Mouse (Mus musculus): ENCODE measurements around the gene Cdc42bpb. TPM values are rescaled to one million over a fixed set of nuclear protein-coding genes. Genes with fewer than 3 reads are reported as not detected.

Cdc42bpb gene
- polyA plus RNA-seq, 1 experiment from 2014 or later = 29.3 TPM

DNA sequence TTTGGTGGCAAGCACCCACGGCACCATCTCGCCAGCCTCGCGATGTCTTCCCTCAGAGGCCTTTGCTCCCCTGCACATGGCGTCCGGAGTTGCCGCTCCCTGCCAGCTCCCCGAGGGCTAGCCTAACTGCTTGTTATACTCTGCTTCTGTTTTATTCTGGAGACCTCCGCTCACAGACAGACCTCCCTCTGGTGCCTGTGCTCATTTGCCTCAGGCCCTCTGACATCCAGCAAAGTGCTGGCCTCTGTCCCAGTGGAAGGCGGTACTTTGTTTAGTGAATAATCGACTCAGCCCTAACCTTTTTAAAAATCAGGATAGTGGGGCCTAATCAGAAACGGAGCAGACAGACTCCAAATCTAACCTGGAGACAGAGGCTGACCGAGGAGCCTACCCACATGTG lies 55.7 kb downstream of the Cdc42bpb start:
- no peak for ATAC-seq (ENCODE audit: insufficient read depth, low FRiP score)
- Histone ChIP-seq H3K9me3 (replicated peaks; ENCODE audit: control insufficient read depth, low read length) (no peaks in the 10 kb centered on the region), H3K36me3 (ENCODE audit: control insufficient read depth, insufficient read depth, low read length) (peaks cover 47% of the 10 kb centered on the region), H3K27me3 (ENCODE audit: control insufficient read depth, insufficient read depth, low read length) (no peaks in the 10 kb centered on the region), H3K4me3 (replicated peaks; ENCODE audit: low read length) (no peak overlapping the region), H3K4me1 (ENCODE audit: control insufficient read depth, insufficient read depth, low read length) (no peaks in the 10 kb centered on the region), H3K27ac (ENCODE audit: low read length) (no peak overlapping the region), H3K9ac (ENCODE audit: low read length) (no peak overlapping the region), H3K4me2 (ENCODE audit: low read depth, low read length) (no peak overlapping the region)
- 88% methylated on average over 13 of the region's 13 CpGs for WGBS

- no peaks in the 10 kb centered on the region for H3K27me3 ChIP-seq (ENCODE audit: control insufficient read depth, insufficient read depth, low read length)
- peaks cover 54% of the 10 kb centered on the region for H3K36me3 ChIP-seq (ENCODE audit: control insufficient read depth, insufficient read depth, low read length)
- no peak overlapping the region for H3K4me3 ChIP-seq (replicated peaks; ENCODE audit: low read length)
- WGBS = 74% methylated on average over 12 of the region's 12 CpGs
- H3K27ac ChIP-seq (ENCODE audit: low read length) = no peak overlapping the region
- no peak overlapping the region for H3K9ac ChIP-seq (ENCODE audit: low read length)
- H3K4me1 ChIP-seq (ENCODE audit: control insufficient read depth, insufficient read depth, low read length) = no peaks in the 10 kb centered on the region
- no peak overlapping the region for H3K4me2 ChIP-seq (ENCODE audit: low read depth, low read length)
- ATAC-seq (ENCODE audit: insufficient read depth, low FRiP score) = no peak
- H3K9me3 ChIP-seq (replicated peaks; ENCODE audit: control insufficient read depth, low read length) = no peaks in the 10 kb centered on the region
These were observed 57.0 kb downstream of the Cdc42bpb start for GRCm38 (mm10) chr12:111320549-111320948.

DNA sequence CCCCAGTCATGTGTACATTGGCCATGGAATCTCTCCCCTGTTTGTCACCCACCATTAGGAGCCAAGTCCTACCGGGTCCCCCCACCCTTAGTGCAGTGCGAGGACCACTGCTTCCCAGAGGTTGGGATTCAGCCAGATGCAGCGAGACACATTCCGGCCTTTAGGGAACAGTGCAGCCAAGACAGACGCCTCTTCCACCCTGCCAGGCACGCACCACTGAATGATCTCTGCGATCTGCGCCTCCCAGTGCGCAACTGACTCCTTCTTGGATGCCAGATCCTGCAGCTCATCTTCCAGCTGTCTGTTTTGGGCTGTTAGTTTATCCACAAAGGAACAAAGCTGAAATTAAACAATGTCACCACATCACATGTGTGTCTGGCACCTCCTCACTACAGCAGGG lies 59.8 kb downstream of the Cdc42bpb start:
- no peak for ATAC-seq (ENCODE audit: insufficient read depth, low FRiP score)
- WGBS = 93% methylated on average over 9 of the region's 9 CpGs
- Histone ChIP-seq H3K4me3 (replicated peaks; ENCODE audit: low read length) (no peak overlapping the region), H3K4me1 (ENCODE audit: control insufficient read depth, insufficient read depth, low read length) (no peaks in the 10 kb centered on the region), H3K9me3 (replicated peaks; ENCODE audit: control insufficient read depth, low read length) (no peaks in the 10 kb centered on the region), H3K4me2 (ENCODE audit: low read depth, low read length) (no peak overlapping the region), H3K27ac (ENCODE audit: low read length) (no peak overlapping the region), H3K36me3 (ENCODE audit: control insufficient read depth, insufficient read depth, low read length) (peaks cover 59% of the 10 kb centered on the region), H3K9ac (ENCODE audit: low read length) (no peak overlapping the region), H3K27me3 (ENCODE audit: control insufficient read depth, insufficient read depth, low read length) (no peaks in the 10 kb centered on the region)

DNA sequence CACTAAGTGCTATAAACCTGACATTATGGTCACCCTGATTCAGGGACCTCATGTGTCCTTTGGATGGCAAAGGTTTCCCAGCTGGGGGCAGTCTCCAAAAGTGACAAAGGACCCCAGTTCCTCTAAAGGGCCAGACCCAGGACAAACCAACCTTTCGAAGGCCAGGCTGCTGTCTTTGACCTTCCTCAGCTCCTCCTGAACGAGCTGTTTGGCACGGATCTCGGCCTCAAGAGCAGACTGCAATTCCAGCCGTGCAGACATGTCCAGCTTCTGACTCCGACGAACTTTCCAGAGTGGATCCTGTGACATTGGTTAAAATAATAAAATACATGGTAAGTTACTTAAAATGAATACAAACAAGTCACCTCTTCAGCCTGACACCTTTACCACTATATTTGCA lies 63.2 kb downstream of the Cdc42bpb start:
- Histone ChIP-seq H3K36me3 (ENCODE audit: control insufficient read depth, insufficient read depth, low read length) (peaks cover 67% of the 10 kb centered on the region), H3K4me2 (ENCODE audit: low read depth, low read length) (no peak overlapping the region), H3K27ac (ENCODE audit: low read length) (no peak overlapping the region), H3K4me1 (ENCODE audit: control insufficient read depth, insufficient read depth, low read length) (no peaks in the 10 kb centered on the region), H3K9me3 (replicated peaks; ENCODE audit: control insufficient read depth, low read length) (no peaks in the 10 kb centered on the region), H3K9ac (ENCODE audit: low read length) (no peak overlapping the region), H3K4me3 (replicated peaks; ENCODE audit: low read length) (no peak overlapping the region), H3K27me3 (ENCODE audit: control insufficient read depth, insufficient read depth, low read length) (no peaks in the 10 kb centered on the region)
- no peak for ATAC-seq (ENCODE audit: insufficient read depth, low FRiP score)
- WGBS = 93% methylated on average over 7 of the region's 7 CpGs

DNA sequence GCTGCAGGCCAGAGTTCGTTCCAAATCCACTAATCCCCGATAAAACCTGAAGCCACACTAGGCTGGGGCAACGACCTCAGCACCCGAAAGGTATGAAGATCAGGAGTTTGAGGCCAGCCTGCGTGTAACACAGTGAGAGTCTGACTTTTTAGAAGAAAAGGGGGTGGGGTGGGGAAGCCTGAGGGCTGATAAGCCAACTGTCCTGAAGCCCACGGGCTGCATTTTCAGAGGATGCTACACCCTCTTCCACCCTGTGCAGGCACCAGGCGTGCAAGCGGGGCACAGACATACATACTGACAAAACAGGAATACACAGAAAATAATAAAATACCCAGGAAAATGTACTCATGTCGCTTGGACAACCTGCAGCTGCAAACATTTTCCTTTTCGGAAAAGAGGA lies 65.7 kb downstream of the Cdc42bpb start:
- WGBS = 89% methylated on average over 10 of the region's 10 CpGs

DNA sequence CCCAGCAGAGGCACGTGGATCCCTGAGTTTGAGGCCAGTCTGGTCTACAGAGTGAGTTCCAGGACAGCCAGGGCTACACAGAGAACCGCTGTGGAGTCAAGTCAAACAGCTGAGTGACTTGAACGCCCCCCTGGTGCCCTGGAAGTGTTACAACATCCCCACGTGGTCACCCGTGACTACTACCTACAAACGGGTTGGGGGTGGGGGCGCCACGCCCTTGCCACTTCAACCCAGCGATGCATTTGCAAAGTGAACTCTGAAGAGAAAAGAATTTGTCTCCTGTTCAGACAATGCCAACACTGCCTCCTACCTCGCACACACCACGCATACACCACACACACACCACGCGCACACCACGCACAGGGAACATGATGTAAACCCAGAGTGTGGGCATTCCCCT lies 67.6 kb downstream of the Cdc42bpb start:
- no peak for ATAC-seq (ENCODE audit: insufficient read depth, low FRiP score)
- Histone ChIP-seq H3K27me3 (ENCODE audit: control insufficient read depth, insufficient read depth, low read length) (no peaks in the 10 kb centered on the region), H3K4me3 (replicated peaks; ENCODE audit: low read length) (no peak overlapping the region), H3K4me1 (ENCODE audit: control insufficient read depth, insufficient read depth, low read length) (no peaks in the 10 kb centered on the region), H3K9ac (ENCODE audit: low read length) (no peak overlapping the region), H3K27ac (ENCODE audit: low read length) (no peak overlapping the region), H3K36me3 (ENCODE audit: control insufficient read depth, insufficient read depth, low read length) (peaks cover 39% of the 10 kb centered on the region), H3K9me3 (replicated peaks; ENCODE audit: control insufficient read depth, low read length) (no peaks in the 10 kb centered on the region), H3K4me2 (ENCODE audit: low read depth, low read length) (no peak overlapping the region)
- 81% methylated on average over 14 of the region's 14 CpGs for WGBS

More for the DNA sequence above, 65.7 kb downstream of the Cdc42bpb start:
- H3K4me2 ChIP-seq (ENCODE audit: low read depth, low read length) = no peak overlapping the region
- no peaks in the 10 kb centered on the region for H3K27me3 ChIP-seq (ENCODE audit: control insufficient read depth, insufficient read depth, low read length)
- peaks cover 52% of the 10 kb centered on the region for H3K36me3 ChIP-seq (ENCODE audit: control insufficient read depth, insufficient read depth, low read length)
- no peaks in the 10 kb centered on the region for H3K4me1 ChIP-seq (ENCODE audit: control insufficient read depth, insufficient read depth, low read length)
- H3K27ac ChIP-seq (ENCODE audit: low read length) = no peak overlapping the region
- H3K9ac ChIP-seq (ENCODE audit: low read length) = no peak overlapping the region
- no peak for ATAC-seq (ENCODE audit: insufficient read depth, low FRiP score)
- H3K9me3 ChIP-seq (replicated peaks; ENCODE audit: control insufficient read depth, low read length) = no peaks in the 10 kb centered on the region
- H3K4me3 ChIP-seq (replicated peaks; ENCODE audit: low read length) = no peak overlapping the region

DNA sequence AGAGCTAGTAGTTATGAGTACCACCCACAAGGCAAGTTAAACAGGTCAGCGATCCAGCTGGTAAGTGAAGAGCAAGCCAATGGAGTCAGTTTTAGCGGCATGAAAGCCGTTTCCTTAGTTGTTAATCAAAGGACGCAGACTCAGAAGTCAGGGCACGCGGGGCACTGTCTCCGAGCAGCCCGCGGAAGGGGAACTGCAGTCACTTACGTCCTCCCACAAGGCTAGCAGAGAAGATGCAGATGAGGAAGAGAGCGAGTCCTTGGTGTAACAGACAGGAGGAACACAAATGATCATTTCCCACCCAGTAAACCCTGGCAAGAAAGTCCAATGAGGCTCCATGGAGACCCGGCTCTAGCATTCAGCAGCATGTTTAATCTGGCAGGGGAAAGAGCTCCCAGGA lies 68.3 kb downstream of the Cdc42bpb start:
- Histone ChIP-seq H3K36me3 (ENCODE audit: control insufficient read depth, insufficient read depth, low read length) (peaks cover 35% of the 10 kb centered on the region), H3K27me3 (ENCODE audit: control insufficient read depth, insufficient read depth, low read length) (no peaks in the 10 kb centered on the region), H3K9ac (ENCODE audit: low read length) (no peak overlapping the region), H3K27ac (ENCODE audit: low read length) (no peak overlapping the region), H3K4me1 (ENCODE audit: control insufficient read depth, insufficient read depth, low read length) (no peaks in the 10 kb centered on the region), H3K4me2 (ENCODE audit: low read depth, low read length) (no peak overlapping the region), H3K4me3 (replicated peaks; ENCODE audit: low read length) (no peak overlapping the region), H3K9me3 (replicated peaks; ENCODE audit: control insufficient read depth, low read length) (no peaks in the 10 kb centered on the region)
- 83% methylated on average over 12 of the region's 12 CpGs for WGBS
- ATAC-seq (ENCODE audit: insufficient read depth, low FRiP score) = no peak

DNA sequence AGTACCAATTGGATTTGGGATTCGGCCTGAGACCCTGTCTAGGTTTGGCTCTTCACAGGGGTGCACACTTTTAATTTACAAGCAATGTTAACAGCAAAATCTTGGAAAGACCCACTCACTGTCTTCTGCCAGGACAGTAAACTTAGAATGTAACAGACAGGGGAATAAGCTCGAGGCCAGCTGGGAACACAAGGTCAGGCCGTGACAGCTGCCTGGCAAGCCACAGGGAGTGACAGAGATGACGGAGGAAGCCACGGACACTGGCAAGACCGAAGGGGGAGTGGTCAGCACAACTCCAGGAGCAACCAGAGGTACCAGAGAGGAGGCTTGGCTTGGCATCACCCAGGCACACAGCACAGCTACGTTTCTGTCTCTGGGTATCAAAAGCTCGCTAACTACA lies 70.7 kb downstream of the Cdc42bpb start:
- no peak overlapping the region for H3K4me3 ChIP-seq (replicated peaks; ENCODE audit: low read length)
- no peaks in the 10 kb centered on the region for H3K4me1 ChIP-seq (ENCODE audit: control insufficient read depth, insufficient read depth, low read length)
- no peak for ATAC-seq (ENCODE audit: insufficient read depth, low FRiP score)
- no peaks in the 10 kb centered on the region for H3K27me3 ChIP-seq (ENCODE audit: control insufficient read depth, insufficient read depth, low read length)
- peaks cover 26% of the 10 kb centered on the region for H3K36me3 ChIP-seq (ENCODE audit: control insufficient read depth, insufficient read depth, low read length)
- no peak overlapping the region for H3K27ac ChIP-seq (ENCODE audit: low read length)
- H3K9ac ChIP-seq (ENCODE audit: low read length) = no peak overlapping the region
- no peaks in the 10 kb centered on the region for H3K9me3 ChIP-seq (replicated peaks; ENCODE audit: control insufficient read depth, low read length)
- WGBS = 82% methylated on average over 8 of the region's 8 CpGs
- H3K4me2 ChIP-seq (ENCODE audit: low read depth, low read length) = no peak overlapping the region

- no peak overlapping the region for H3K9ac ChIP-seq (ENCODE audit: low read length)
- H3K27me3 ChIP-seq (ENCODE audit: control insufficient read depth, insufficient read depth, low read length) = no peaks in the 10 kb centered on the region
- WGBS = 92% methylated on average over 8 of the region's 8 CpGs
- H3K9me3 ChIP-seq (replicated peaks; ENCODE audit: control insufficient read depth, low read length) = no peaks in the 10 kb centered on the region
- ATAC-seq (ENCODE audit: insufficient read depth, low FRiP score) = no peak
- no peak overlapping the region for H3K4me3 ChIP-seq (replicated peaks; ENCODE audit: low read length)
- H3K27ac ChIP-seq (ENCODE audit: low read length) = no peak overlapping the region
- H3K4me2 ChIP-seq (ENCODE audit: low read depth, low read length) = no peak overlapping the region
- no peaks in the 10 kb centered on the region for H3K4me1 ChIP-seq (ENCODE audit: control insufficient read depth, insufficient read depth, low read length)
- peaks cover 38% of the 10 kb centered on the region for H3K36me3 ChIP-seq (ENCODE audit: control insufficient read depth, insufficient read depth, low read length)
These were observed 73.7 kb downstream of the Cdc42bpb start for GRCm38 (mm10) chr12:111303702-111304337.

DNA sequence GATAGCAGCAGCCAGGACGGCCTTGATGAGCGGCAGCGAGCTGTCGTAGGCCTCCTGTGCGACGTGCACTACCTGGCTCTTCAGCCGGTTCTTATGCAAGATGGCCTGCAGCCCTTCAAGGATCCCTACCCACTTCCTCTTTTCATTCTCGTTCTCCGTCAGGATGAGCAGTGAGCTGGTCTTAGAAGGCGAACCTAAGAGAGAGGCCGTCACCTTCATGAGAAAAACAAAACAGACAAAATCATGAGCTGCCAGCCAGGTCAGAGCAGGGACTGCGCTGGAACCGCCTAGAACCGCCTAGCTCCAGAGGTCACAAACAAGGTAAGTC lies 75.5 kb downstream of the Cdc42bpb start:
- H3K4me3 ChIP-seq (replicated peaks; ENCODE audit: low read length) = no peak overlapping the region
- no peaks in the 10 kb centered on the region for H3K9me3 ChIP-seq (replicated peaks; ENCODE audit: control insufficient read depth, low read length)
- H3K27me3 ChIP-seq (ENCODE audit: control insufficient read depth, insufficient read depth, low read length) = no peaks in the 10 kb centered on the region
- H3K9ac ChIP-seq (ENCODE audit: low read length) = no peak overlapping the region
- ATAC-seq (ENCODE audit: insufficient read depth, low FRiP score) = no peak
- no peak overlapping the region for H3K27ac ChIP-seq (ENCODE audit: low read length)
- peaks cover 36% of the 10 kb centered on the region for H3K36me3 ChIP-seq (ENCODE audit: control insufficient read depth, insufficient read depth, low read length)
- H3K4me2 ChIP-seq (ENCODE audit: low read depth, low read length) = no peak overlapping the region
- no peaks in the 10 kb centered on the region for H3K4me1 ChIP-seq (ENCODE audit: control insufficient read depth, insufficient read depth, low read length)
- 91% methylated on average over 14 of the region's 14 CpGs for WGBS

Data from stomach, embryonic 16.5 days (tissue).